Mouse (Mus musculus): ENCODE data around the gene Lix1l. TPM values are rescaled to one million over a fixed set of nuclear protein-coding genes. Genes with fewer than 3 reads are reported as not detected.

Lix1l gene
- total RNA-seq, 1 experiment from 2014 or later = 50.0 TPM

- no peak for DNase-seq
Measured at GRCm38 (mm10) chr3:96566661-96567450, 34.1 kb upstream of the Lix1l start.

- DNase-seq = no peak
Measured at GRCm38 (mm10) chr3:96568605-96569004, 32.3 kb upstream of the Lix1l start.

GRCm38 (mm10) chr3:96569506-96569905, 31.4 kb upstream of the Lix1l start:
- no peak for DNase-seq

GRCm38 (mm10) chr3:96569966-96570605, 30.9 kb upstream of the Lix1l start:
- DNase-seq = no peak

- DNase-seq = no peak
Measured at GRCm38 (mm10) chr3:96570643-96571042, 30.3 kb upstream of the Lix1l start.

GRCm38 (mm10) chr3:96571336-96571735, 29.6 kb upstream of the Lix1l start:
- DNase-seq = no peak

GRCm38 (mm10) chr3:96571896-96572698, 28.9 kb upstream of the Lix1l start:
- no peak for DNase-seq

GRCm38 (mm10) chr3:96573611-96574511, 27.1 kb upstream of the Lix1l start:
- DNase-seq = no peak

GRCm38 (mm10) chr3:96575272-96575984, 25.5 kb upstream of the Lix1l start:
- DNase-seq = peak; percentile 52

GRCm38 (mm10) chr3:96576005-96576658, 24.8 kb upstream of the Lix1l start:
- peak; percentile 71 for DNase-seq

- peak; percentile 84 for DNase-seq
Measured at GRCm38 (mm10) chr3:96576690-96577541, 24.0 kb upstream of the Lix1l start, which contains the start of gene Gm16253. Gene Gm16253, plus strand, starts transcription at chr3:96576984.

GRCm38 (mm10) chr3:96577566-96577965, 23.4 kb upstream of the Lix1l start:
- DNase-seq = no peak

GRCm38 (mm10) chr3:96578561-96579238, 22.2 kb upstream of the Lix1l start:
- DNase-seq = no peak

- no peak for DNase-seq
Measured at GRCm38 (mm10) chr3:96579239-96579750, 21.7 kb upstream of the Lix1l start.

- DNase-seq = peak; percentile 91
Measured at GRCm38 (mm10) chr3:96579885-96580454, 21.0 kb upstream of the Lix1l start.

- DNase-seq = no peak
Measured at GRCm38 (mm10) chr3:96581141-96581540, 19.8 kb upstream of the Lix1l start.

- no peak for DNase-seq
Measured at GRCm38 (mm10) chr3:96581771-96582515, 19.0 kb upstream of the Lix1l start.

- DNase-seq = no peak
Measured at GRCm38 (mm10) chr3:96583386-96583785, 17.6 kb upstream of the Lix1l start.
